Mouse (Mus musculus) brain, adult 10 weeks (tissue): ENCODE results near the gene Trim41. TPM values are rescaled to one million over a fixed set of nuclear protein-coding genes. Genes with fewer than 3 reads are reported as not detected.

Source experiments
- polyA plus RNA-seq: library from polyadenylated mRNA; stranded (reverse); fragments of 350-450 nt; fragmentation: Illumina TruSeq; extraction: RNeasy Lipid Tissue Mini Kit (QIAGEN cat#74804); gene quantifications from one replicate; pipeline ENCODE4 v1.2.3, GENCODE M21; 2015; ENCODE audit warnings: low read depth, low replicate concordance

Trim41 gene
- 34.2 TPM for polyA plus RNA-seq

GRCm38 (mm10) chr11:48816800-48817665 is at the start of gene Trim41:
Trim41 (minus strand) TSS chr11:48817353.

GRCm38 (mm10) chr11:48825979-48826751 is 9.0 kb upstream of the Trim41 start, which contains the start of the genes Trim7 and Gm12184:
Trim7 (plus strand) TSS chr11:48826140.
Gm12184 (minus strand) TSS chr11:48826655.

GRCm38 (mm10) chr11:48799921-48800701 is 17.0 kb downstream of the Trim41 start, which contains the start of gene Rack1:
Rack1 (plus strand) TSS chr11:48800332.

Other genes with a start within 250 kb of the Trim41 start
- 450 TPM for gene Rack1, start 17.0 kb downstream of the Trim41 start, polyA plus RNA-seq
- 3.4 TPM for gene Trim7, start 8.8 kb upstream of the Trim41 start, polyA plus RNA-seq
- 11.3 TPM for gene Gm12184, start 9.3 kb upstream of the Trim41 start, polyA plus RNA-seq
- gene Irgm1, start 54.3 kb upstream of the Trim41 start, polyA plus RNA-seq: 12.1 TPM
- gene Gm5431, start 84.9 kb upstream of the Trim41 start, polyA plus RNA-seq: not detected
- gene Psme2b, start 128.8 kb upstream of the Trim41 start, polyA plus RNA-seq: 1.7 TPM
- not detected for gene Olfr56, start 161.5 kb upstream of the Trim41 start, polyA plus RNA-seq
- 1.6 TPM for gene 9930111J21Rik1, start 162.0 kb upstream of the Trim41 start, polyA plus RNA-seq
- not detected for gene Gm12185, start 174.9 kb upstream of the Trim41 start, polyA plus RNA-seq
- 1.6 TPM for gene Tgtp1, start 176.8 kb upstream of the Trim41 start, polyA plus RNA-seq
- 1.9 TPM for gene 9930111J21Rik2, start 233.9 kb upstream of the Trim41 start, polyA plus RNA-seq
- gene Tgtp2, start 246.9 kb upstream of the Trim41 start, polyA plus RNA-seq: 1.4 TPM